Comparison of ENCODE assay signal across 21 mouse cellular contexts in genomic region chr12:117664644-117665043, GRCm38 (mm10).
DNase-seq lines count a peak whose midpoint lies in the region; ATAC-seq and TF ChIP-seq lines count a peak whose summit lies in the region.
"Had no signal": no experiment of that assay in that cellular context is flagged by ENCODE, and none has a peak within 500 bp of the region (broad histone marks: within the 10 kb centered on the region; RNA-seq: fewer than 3 reads in every experiment).

No protein-coding gene starts in this region.

- no peaks in the 10 kb centered on the region for H3K27me3 ChIP-seq in forebrain, embryonic 14.5 days (replicated peaks; ENCODE audit: control insufficient read depth, insufficient read depth, low read length)
- no peaks in the 10 kb centered on the region for H3K27me3 ChIP-seq in forebrain, embryonic 11.5 days (ENCODE audit: control insufficient read depth, insufficient read depth, low read length)
- H3K27me3 ChIP-seq in heart, embryonic 15.5 days, result no peaks in the 10 kb centered on the region
- H3K27me3 ChIP-seq in liver, adult 2 months (ENCODE audit: control insufficient read depth, insufficient read depth, low read length), result no peaks in the 10 kb centered on the region
- no peaks in the 10 kb centered on the region for H3K27me3 ChIP-seq in liver, embryonic 11.5 days (replicated peaks; ENCODE audit: control insufficient read depth, insufficient read depth, low read length)
- H3K27me3 ChIP-seq: midbrain, embryonic 12.5 days; neural tube, embryonic 15.5 days had no signal

- no peak for TF ChIP-seq CTCF in liver, adult 2 months (IDR thresholded peaks at IDR 0.05; ENCODE audit: low read depth, low read length)

- no peaks in the 10 kb centered on the region for H3K4me1 ChIP-seq in forebrain, embryonic 14.5 days (ENCODE audit: control insufficient read depth, insufficient read depth, low read length)
- no peaks in the 10 kb centered on the region for H3K4me1 ChIP-seq in forebrain, embryonic 11.5 days (replicated peaks; ENCODE audit: control insufficient read depth, insufficient read depth, low read length)
- H3K4me1 ChIP-seq in heart, embryonic 15.5 days (replicated peaks), result peaks cover 34% of the 10 kb centered on the region
- 0 out of 2 replicates have a peak, but pooled peaks cover 2% of the 10 kb centered on the region for H3K4me1 ChIP-seq in liver, adult 2 months (ENCODE audit: control insufficient read depth, insufficient read depth, low read length)
- no peaks in the 10 kb centered on the region for H3K4me1 ChIP-seq in liver, embryonic 11.5 days (replicated peaks; ENCODE audit: control insufficient read depth, insufficient read depth, low read length)
- H3K4me1 ChIP-seq: midbrain, embryonic 12.5 days; neural tube, embryonic 15.5 days had no signal

- H3K36me3 ChIP-seq in forebrain, embryonic 14.5 days (ENCODE audit: control insufficient read depth, insufficient read depth, low read length), result no peaks in the 10 kb centered on the region
- H3K36me3 ChIP-seq in forebrain, embryonic 11.5 days (ENCODE audit: control insufficient read depth, insufficient read depth, low read length), result no peaks in the 10 kb centered on the region
- H3K36me3 ChIP-seq in heart, embryonic 15.5 days, result no peaks in the 10 kb centered on the region
- H3K36me3 ChIP-seq in liver, adult 2 months (ENCODE audit: control insufficient read depth, insufficient read depth, low read length), result no peaks in the 10 kb centered on the region
- H3K36me3 ChIP-seq in liver, embryonic 11.5 days (ENCODE audit: control insufficient read depth, insufficient read depth, low read length), result no peaks in the 10 kb centered on the region
- H3K36me3 ChIP-seq: limb, embryonic 13.5 days; midbrain, embryonic 12.5 days; neural tube, embryonic 15.5 days had no signal

- no peak overlapping the region for H3K4me2 ChIP-seq in forebrain, embryonic 14.5 days (ENCODE audit: low read length)
- H3K4me2 ChIP-seq in forebrain, embryonic 11.5 days (ENCODE audit: low read depth, low read length, severe bottlenecking), result no peak overlapping the region
- no peak overlapping the region for H3K4me2 ChIP-seq in heart, embryonic 15.5 days
- no peak overlapping the region for H3K4me2 ChIP-seq in liver, embryonic 11.5 days
- H3K4me2 ChIP-seq: limb, embryonic 13.5 days; midbrain, embryonic 12.5 days; neural tube, embryonic 15.5 days had no signal

- no peak overlapping the region for H3K27ac ChIP-seq in forebrain, embryonic 14.5 days (ENCODE audit: low read depth, low read length)
- no peak overlapping the region for H3K27ac ChIP-seq in forebrain, embryonic 11.5 days (ENCODE audit: low read depth, low read length)
- H3K27ac ChIP-seq in heart, embryonic 15.5 days, result peak overlapping the region; percentile 42; the same call in 1 of the 2 replicates
- H3K27ac ChIP-seq in liver, adult 2 months (replicated peaks; ENCODE audit: insufficient read depth, low read depth, low read length), result peak overlapping the region; percentile 65
- no peak overlapping the region for H3K27ac ChIP-seq in liver, embryonic 11.5 days (ENCODE audit: low read depth, low read length)
- H3K27ac ChIP-seq: left cerebral cortex, adult 2 months; limb, embryonic 13.5 days; midbrain, embryonic 12.5 days; neural tube, embryonic 15.5 days had no signal

- H3K4me3 ChIP-seq in forebrain, embryonic 14.5 days (ENCODE audit: low read depth, low read length), result no peak overlapping the region
- no peak overlapping the region for H3K4me3 ChIP-seq in forebrain, embryonic 11.5 days (ENCODE audit: low read depth, low read length)
- no peak overlapping the region for H3K4me3 ChIP-seq in heart, embryonic 15.5 days
- no peak overlapping the region for H3K4me3 ChIP-seq in liver, adult 2 months (ENCODE audit: insufficient read depth, low read depth, low read length)
- no peak overlapping the region for H3K4me3 ChIP-seq in liver, embryonic 11.5 days (ENCODE audit: low read depth, low read length)
- H3K4me3 ChIP-seq: left cerebral cortex, adult 2 months; limb, embryonic 13.5 days; midbrain, embryonic 12.5 days; neural tube, embryonic 15.5 days had no signal

- no peaks in the 10 kb centered on the region; the same call in 1 of the 2 replicates for H3K79me2 ChIP-seq in liver, adult 2 months (ENCODE audit: control insufficient read depth, insufficient read depth, low read length)

- WGBS in forebrain, embryonic 14.5 days, result 44% methylated on average over 5 of the region's 5 CpGs
- 66% methylated on average over 5 of the region's 5 CpGs for WGBS in forebrain, embryonic 11.5 days
- whole genome bisulfite sequencing in heart, embryonic 15.5 days, result 76% methylated on average over 5 of the region's 5 CpGs
- WGBS in liver, adult 2 months, result 78% methylated on average over 5 of the region's 5 CpGs
- 74% methylated on average over 5 of the region's 5 CpGs for WGBS in liver, embryonic 11.5 days

- no peak overlapping the region for H3K9ac ChIP-seq in forebrain, embryonic 14.5 days (ENCODE audit: low read length)
- H3K9ac ChIP-seq in forebrain, embryonic 11.5 days (ENCODE audit: low read length), result no peak overlapping the region
- no peak overlapping the region for H3K9ac ChIP-seq in heart, embryonic 15.5 days
- H3K9ac ChIP-seq in liver, adult 2 months (ENCODE audit: low read depth, low read length), result peak overlapping the region; percentile 47; the same call in 1 of the 2 replicates
- H3K9ac ChIP-seq in liver, embryonic 11.5 days (ENCODE audit: low read depth, low read length), result no peak overlapping the region
- H3K9ac ChIP-seq: limb, embryonic 13.5 days; midbrain, embryonic 12.5 days; neural tube, embryonic 15.5 days had no signal

- DNase-seq in forebrain, embryonic 14.5 days (ENCODE audit: low spot score), result peak; percentile 55
- DNase-seq in forebrain, embryonic 11.5 days (ENCODE audit: low spot score), result no peak
- no peak for DNase-seq in heart, postnatal 14 days
- no peak for DNase-seq in liver, adult 2 months (ENCODE audit: extremely low read depth, low read depth, low spot score)
- no peak for DNase-seq in liver, embryonic 11.5 days (ENCODE audit: low spot score)
- peak; percentile 52 to 59 for DNase-seq in layer of hippocampus, postnatal 36 days
- no peak for DNase-seq in left cerebral cortex, postnatal 36 days (ENCODE audit: low spot score in 2 of 2)
- DNase-seq: cerebellum, adult 11-12 months; cerebellum, postnatal 25 days; gastrocnemius, postnatal 36 days; heart, postnatal 10 days; kidney, postnatal 14 days; right cerebral cortex, postnatal 4 days; thymus, postnatal 25 days had no signal

- H3K9me3 ChIP-seq in forebrain, embryonic 14.5 days (replicated peaks; ENCODE audit: control insufficient read depth, low read length), result no peaks in the 10 kb centered on the region
- no peaks in the 10 kb centered on the region for H3K9me3 ChIP-seq in forebrain, embryonic 11.5 days (ENCODE audit: control insufficient read depth, low read length)
- H3K9me3 ChIP-seq in heart, embryonic 15.5 days (replicated peaks), result no peaks in the 10 kb centered on the region
- H3K9me3 ChIP-seq in liver, embryonic 11.5 days (ENCODE audit: control insufficient read depth, low read length), result no peaks in the 10 kb centered on the region
- H3K9me3 ChIP-seq: limb, embryonic 13.5 days; midbrain, embryonic 12.5 days; neural tube, embryonic 15.5 days had no signal

- peak; percentile 57; the same call in 1 of the 2 replicates for ATAC-seq in forebrain, embryonic 14.5 days
- ATAC-seq in forebrain, embryonic 11.5 days (replicated peaks; ENCODE audit: low FRiP score), result no peak
- no peak for ATAC-seq in heart, embryonic 15.5 days (replicated peaks; ENCODE audit: insufficient number of reproducible peaks, insufficient read depth, low FRiP score, low read depth)
- ATAC-seq in liver, embryonic 11.5 days (replicated peaks; ENCODE audit: low FRiP score), result no peak
- ATAC-seq: hindbrain, embryonic 16.5 days; intestine, postnatal 0 days had no signal

- no peak for TF ChIP-seq POLR2A in liver, adult 2 months (IDR thresholded peaks at IDR 0.05; ENCODE audit: extremely low read depth, insufficient read depth, low read length)

- intact Hi-C loops in heart, postnatal 14 days (cut with DNase I), result loop anchor here (5.0 kb wide), 3 partner anchors 38 to 237 kb away; no protein-coding TSS in a partner anchor
- intact Hi-C loops in left cerebral cortex, postnatal 36 days (cut with DNase I), result no loop called here

Comparison
In these comparisons a context has a peak if more than half of its experiments do, and no peak if none do; other contexts are left out.
1. DNase-seq: peak in forebrain, embryonic 14.5 days (single experiment) and layer of hippocampus, postnatal 36 days (2 of 2); none in forebrain, embryonic 11.5 days (single experiment), heart, postnatal 14 days (0 of 2), liver, adult 2 months (single experiment), liver, embryonic 11.5 days (single experiment) and left cerebral cortex, postnatal 36 days (0 of 2).
2. H3K27ac ChIP-seq: peak in heart, embryonic 15.5 days (single experiment) and liver, adult 2 months (single experiment); none in forebrain, embryonic 14.5 days (single experiment), forebrain, embryonic 11.5 days (single experiment) and liver, embryonic 11.5 days (single experiment).